Mouse (Mus musculus): ENCODE data around the gene 4933425L06Rik.

4933425L06Rik gene
- long read RNA-seq, experiment 1: 0 reads
- long read RNA-seq, experiment 2: 0 reads

DNA sequence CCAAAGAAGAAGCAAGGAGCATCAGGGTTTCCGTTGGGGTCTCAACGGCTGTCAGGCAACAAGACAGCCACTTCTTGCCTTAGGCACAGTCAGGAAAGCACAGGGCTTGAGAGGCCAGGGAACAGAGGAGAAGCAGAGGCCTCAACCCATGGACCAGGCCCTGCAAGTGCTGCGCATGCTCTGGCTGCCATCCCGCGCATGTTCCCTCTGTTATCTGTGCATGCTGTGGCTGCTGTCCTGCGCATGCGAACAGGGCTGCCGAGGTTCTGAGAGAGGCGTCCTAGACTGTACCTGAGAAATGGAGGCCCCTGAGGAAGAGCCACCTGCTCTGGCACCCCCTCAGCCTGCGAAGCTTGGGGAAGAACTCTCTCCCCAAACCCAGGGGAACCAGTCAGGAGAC lies at the start of gene 4933425L06Rik:
4933425L06Rik (plus strand) TSS at position 261 of the 400 bp plus-strand sequence.
- intact Hi-C loops (cut with DNase I): no loop called here

DNA sequence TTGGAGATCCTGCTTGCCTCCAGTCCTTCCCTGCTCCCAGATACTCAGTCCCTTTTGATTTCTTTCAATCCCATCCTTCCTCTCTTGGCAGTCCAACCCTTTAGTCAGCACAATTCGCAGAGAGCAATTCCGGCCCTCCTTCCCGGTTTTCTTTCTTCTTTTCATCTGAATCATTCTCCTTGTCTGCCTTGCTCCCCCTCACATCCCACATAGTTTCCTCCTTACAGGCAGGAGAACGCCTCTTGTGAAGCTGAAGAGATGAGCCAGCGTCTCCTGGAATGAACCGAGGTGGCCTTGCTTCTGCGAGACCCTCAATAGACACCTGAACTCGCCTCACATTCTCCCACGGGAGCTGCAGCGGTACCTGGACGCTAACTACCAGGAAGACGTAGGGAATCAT lies 44.1 kb upstream of the 4933425L06Rik start:
- intact Hi-C loops (cut with DNase I): no loop called here

DNA sequence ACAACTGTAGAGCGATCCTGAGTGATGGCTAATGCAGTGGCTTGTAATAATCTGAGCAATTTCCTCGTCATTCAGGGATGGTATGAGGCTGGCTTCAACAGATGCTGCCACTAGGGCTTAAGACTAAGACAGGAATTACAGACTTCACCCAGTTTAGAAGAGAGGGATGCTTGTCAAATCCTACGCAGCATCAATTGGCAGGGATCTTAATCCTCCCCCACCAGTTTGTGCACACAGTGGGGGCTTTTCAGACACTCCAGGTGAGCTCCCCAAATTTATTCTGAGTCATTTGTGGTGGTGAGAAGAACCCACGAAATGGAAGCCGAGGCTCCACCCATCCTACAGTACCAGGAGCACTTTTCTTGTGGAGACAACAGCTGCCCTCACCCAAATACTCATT lies 43.6 kb upstream of the 4933425L06Rik start:
- intact Hi-C loops (cut with DNase I): no loop called here

DNA sequence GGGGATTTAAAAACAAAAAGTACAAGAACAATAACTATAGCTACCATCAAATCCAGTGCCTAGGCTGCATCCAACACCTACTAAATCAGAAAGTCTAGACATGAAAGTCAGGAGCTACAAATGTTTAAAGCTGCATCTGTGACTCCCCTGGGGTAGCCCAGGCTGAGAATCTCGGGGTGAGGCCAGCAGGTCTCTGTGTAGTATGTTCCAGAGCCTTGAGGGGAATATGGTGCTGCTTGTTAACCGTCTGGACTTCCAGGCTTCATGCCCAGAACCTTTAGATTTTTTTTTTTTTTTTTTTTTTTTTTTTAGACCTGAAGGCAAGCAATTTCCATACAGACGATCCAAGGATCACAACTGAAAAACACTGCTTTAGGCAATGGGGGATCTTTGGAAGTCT lies 38.0 kb upstream of the 4933425L06Rik start:
- intact Hi-C loops (cut with DNase I): no loop called here

DNA sequence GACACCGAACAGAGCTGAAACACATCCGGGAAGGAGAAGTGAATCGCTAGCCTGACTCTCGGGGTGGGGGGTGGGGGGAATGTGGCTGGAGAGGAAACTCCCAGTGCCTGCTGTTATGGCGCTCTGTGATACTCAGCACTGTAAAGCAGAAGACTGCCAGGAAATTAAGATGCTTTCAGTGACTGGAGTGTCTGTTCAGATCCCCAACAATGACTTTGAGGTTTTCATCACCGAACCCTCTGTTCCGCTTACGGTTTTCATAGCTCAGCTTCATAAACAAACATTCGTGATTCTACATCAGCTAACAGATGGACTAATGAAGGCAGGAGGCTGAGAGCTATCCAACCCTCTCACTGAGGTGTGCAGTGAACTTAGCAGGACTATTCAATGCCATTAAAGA lies 34.5 kb upstream of the 4933425L06Rik start:
- intact Hi-C loops (cut with DNase I): no loop called here

DNA sequence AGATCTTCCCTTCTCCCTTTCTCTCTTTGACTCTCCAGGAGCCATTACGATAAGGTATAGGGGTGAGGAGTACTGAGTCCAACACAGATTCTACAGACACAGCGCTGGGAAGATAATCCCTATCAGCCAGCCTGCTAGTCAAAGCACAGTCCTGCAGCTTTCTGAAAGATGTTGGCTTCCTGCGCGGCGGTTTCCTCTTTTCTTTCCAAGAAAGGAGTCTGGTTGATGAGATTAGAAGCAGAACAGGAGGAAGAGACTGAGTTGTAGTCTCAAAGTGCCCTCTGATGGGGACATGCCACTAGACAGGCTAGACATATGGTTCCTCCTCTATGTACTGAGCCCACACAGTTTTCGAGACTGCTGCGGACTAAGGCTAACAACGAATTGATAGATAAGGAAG lies 33.3 kb upstream of the 4933425L06Rik start:
- intact Hi-C loops (cut with DNase I): no loop called here

DNA sequence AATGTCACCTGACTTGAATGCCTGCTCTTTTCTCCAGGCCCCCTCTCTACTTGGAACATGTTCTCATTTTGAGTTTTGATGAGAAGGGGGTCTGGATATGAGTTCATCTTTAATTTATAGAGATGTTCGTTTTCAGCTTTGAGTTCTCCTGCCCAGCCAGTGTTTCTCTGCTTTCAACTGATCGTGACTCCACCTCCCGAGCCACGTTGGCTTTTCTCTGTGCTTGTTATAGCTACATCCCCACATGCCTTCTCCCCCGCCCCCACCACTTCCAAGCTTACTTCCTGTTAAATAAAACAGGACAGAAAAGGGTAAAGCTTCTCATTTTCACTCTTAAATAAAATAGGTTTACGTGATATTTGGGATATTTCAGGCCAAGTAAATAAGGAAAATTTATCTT lies 30.5 kb upstream of the 4933425L06Rik start:
- intact Hi-C loops (cut with DNase I): no loop called here

DNA sequence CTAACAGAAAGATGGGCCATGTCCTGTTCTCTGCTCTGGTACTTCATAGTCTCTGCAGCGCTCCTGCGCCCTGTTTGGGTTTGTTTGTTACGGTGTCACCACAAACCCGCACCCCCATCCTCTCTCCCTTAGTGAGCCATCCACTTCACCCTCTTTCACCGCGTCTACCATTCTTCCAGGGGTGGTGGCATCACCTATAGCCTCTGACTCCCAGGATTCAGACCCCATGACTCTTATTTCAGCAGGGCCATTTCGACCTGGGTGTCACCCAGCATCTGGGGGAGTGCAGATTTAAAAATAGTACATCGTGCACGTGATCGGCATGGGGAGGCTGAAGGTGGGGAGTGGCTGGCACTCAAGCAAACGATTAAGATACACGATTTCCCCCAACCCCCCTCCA lies 28.3 kb upstream of the 4933425L06Rik start:
- intact Hi-C loops (cut with DNase I): no loop called here

DNA sequence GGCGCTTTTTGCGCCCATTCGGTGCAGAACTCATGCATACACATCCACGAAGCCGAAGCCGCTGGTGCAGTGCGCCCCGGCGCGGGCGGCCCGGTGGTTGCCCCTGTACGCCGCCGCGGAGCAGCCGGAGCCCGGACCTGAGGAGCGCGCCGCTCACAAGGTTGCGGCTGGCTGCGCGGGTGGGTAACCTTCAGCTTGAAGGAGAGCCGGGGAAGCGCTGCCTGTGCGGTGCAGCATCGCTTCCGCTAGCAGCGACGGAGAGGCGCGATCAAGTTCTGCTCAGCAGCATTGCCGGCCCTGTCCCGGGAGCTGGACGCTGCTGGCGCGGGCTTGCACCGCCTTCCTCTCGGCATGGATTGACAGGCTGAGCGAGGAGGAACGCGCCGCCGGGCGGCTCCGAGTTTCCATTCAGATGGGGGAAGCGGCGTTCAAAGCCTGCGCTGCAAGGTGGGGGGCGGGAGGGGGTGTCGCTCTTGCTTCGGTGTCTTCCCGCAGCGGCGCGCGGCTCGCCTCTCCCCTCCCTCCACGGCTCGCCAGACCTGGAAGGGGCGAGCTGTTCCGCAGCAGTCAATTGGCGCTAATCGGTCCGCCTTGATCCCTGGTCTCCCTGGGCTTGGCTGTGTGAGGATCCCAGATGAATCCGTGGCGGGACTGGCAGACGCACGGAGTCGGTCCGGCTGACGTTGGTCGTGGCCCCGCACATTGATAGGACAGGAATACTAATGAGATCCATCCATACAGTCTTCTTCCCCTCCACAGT lies 27.6 kb upstream of the 4933425L06Rik start, which contains the start of gene Rgs7bp:
Rgs7bp (minus strand) TSS at position 750 of the 760 bp plus-strand sequence.
- intact Hi-C loops (cut with DNase I): no loop called here

DNA sequence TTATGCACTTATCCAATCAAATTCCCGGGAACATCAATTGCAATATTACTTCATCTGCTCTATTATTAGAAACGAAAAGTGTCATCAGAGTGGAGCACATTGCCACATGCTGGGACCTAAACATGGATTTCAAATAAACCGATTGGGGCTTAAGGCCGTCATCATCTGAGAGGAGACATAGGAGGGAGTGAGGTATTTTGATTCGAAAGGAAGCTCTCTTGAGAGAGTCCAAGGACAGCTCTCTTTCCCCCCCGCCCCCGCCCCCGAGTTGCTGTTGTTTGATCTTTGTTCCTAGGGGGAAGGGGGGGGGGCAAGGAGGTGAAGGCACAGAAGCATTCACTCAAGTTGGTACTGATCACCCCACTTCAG lies 27.0 kb upstream of the 4933425L06Rik start:
- intact Hi-C loops (cut with DNase I): no loop called here

DNA sequence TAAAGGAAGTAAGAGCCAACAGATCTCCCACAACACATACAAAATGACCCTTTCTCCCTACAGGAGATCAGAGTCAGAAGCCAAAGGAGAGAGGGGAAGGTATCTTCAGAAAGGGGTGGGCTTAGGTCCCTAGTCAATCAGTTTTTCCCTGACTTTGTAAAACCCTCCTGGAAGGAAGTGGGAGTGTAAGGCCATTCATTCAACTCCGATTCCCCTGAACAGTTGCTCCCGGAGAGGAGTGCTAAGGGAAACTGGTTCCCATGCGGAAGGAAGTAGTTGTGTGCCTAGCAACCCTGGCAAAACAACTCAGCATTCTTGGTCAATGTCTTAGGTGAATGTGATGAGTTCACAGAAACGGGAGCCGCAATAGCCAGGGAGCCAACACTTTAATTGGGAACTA lies 26.5 kb upstream of the 4933425L06Rik start:
- intact Hi-C loops (cut with DNase I): no loop called here

DNA sequence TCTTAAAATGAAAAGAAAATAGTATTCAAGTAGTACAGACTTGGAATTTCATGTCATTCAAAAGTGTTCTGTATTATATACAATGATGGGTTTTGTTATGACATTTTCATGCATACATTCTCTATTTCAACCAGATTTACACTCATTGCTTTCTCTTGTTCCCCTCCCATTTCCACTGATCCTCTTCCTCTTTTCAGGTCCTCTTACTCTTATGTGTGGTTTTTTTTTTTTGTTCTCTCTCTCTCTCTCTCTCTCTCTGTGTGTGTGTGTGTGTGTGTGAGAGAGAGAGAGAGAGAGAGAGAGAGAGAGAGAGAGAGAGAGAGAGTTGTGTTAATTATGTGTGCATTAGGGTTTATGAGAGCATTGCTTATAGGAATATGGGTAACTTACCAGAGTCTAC lies 15.8 kb upstream of the 4933425L06Rik start:
- intact Hi-C loops (cut with DNase I): no loop called here

DNA sequence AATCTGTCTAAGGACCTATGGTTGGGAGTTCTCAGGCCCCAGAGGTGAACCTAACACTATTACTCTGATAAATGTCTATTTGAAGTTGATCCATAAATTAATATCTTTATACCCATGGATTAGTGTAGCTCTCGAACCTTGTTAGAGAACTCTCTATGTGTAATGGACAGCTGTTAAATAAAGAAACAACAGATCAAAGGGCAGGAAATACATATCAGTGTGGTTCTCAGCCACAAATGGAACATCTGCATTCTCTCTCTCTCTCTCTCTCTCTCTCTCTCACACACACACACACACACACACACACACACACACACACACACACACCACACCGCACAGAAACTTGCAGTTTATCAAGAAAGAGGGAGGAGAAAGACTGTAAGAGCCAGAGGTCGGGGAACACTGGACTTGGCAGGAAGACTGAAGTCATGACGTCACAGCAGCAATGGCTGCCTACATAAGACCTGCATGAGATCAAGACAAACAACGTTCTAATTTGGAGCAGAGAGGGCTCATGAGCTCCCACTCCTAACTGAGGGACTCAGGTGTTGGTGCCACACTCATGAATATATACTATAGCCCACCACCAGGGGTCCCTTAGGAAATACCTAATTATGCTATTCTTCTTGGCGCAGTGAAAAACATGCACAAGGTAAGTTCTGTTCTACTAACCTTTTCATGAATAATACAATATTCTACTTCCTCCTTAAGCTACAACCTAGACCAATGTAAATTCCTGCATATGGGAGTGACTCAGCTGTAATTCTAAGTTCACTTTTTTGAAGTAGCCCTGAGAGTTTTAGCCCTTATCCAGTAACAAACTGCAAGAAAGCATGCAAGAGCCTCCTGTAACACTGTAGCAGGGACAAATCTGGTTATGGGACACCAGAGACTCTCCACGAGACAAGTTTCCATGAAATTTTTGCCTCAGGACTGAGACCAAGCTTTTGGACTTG lies 14.8 kb upstream of the 4933425L06Rik start:
- intact Hi-C loops (cut with DNase I): no loop called here

DNA sequence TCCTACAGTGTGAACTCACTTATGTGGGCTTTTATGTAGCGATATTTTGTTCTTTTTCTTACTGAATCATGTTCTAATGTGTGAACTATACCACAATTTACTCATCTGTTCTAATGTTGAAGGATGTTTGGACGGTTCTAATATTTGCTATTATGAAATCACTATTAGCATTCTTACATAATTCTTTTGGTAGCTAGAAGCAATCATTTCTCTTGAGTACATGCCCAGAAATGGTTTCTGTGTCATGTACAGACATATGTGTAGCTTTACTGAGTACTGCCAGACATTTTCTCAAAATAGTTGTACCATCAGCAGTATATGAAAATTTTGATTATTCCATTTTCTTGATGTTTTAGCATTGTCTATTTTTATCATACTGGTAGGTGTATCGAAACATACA lies 7.4 kb downstream of the 4933425L06Rik start:
- intact Hi-C loops (cut with DNase I): no loop called here

DNA sequence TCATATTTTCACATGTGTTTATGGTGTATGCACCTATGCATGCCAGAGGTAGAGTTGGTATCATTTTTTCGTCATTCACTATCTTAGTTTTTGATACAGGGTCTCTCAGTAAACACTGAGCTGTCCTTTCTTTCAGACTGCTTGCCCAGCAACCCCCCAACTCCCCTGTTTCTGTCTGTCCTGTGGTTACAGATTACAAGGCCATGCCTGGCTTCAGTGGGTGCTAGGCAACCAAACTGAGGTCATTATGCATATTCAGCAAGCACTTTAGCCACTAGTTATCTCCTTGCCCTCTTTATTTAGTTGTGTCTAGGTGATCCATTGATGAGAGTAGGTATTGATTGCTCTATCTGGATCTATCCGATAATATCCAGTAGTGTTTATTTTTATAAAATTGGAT lies 14.4 kb downstream of the 4933425L06Rik start:
- intact Hi-C loops (cut with DNase I): no loop called here

DNA sequence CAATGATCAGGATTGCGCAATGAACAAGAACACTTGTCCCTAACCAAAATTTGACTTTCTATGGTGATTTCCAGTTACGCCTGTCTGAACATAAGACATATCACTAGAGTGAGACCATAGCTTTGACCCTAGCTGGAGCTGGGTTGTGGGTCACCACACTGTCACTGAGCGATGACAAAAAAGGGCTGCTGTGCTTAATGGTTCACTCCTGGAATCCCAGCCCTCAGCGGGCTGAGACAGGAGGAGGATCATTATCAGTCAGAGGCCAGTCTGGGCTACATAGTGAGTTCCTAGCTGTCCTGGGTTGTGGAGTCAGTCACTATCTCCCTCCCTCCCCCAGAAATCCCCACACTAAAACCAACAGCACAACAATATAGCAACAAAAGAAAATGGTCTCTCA lies 18.8 kb downstream of the 4933425L06Rik start:
- intact Hi-C loops (cut with DNase I): no loop called here

DNA sequence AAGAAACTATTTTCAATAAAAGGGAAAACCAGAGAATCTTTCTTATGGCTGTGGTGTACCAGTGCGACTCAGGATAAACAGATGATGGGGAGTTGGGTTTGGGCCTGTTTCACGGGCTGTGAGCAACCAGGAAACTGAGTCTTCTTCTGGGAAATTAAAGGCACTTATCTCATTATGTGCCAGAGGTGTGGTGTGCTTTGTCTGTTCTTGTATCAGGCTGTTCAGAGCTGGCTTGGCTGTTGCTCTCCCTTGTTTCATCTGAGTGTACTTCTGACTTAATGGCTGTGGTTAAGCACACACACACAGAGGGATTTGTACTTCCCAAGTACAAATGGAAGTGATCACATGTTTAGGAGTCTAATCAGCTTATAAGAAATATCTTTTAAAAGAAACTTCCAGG lies 22.5 kb downstream of the 4933425L06Rik start:
- intact Hi-C loops (cut with DNase I): no loop called here

DNA sequence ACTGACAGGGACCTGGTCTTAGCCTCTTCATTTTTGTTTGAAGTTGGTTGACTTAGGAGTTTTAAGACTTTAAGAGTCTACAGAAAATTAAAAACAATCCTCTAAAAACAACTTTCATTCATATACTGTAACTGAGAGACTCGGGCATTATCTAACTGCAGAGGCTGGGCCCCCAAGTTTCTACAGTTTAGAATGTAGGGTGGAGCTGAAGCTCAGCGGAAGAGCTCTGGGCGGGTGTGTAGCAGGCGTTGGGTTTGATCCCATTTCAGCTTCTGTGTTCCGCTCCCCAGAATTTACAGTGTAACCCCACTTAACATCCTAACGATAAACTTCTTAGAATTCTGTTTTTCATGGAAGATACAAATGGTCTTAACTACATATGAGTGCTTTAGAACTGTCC lies 29.7 kb downstream of the 4933425L06Rik start:
- intact Hi-C loops (cut with DNase I): no loop called here

DNA sequence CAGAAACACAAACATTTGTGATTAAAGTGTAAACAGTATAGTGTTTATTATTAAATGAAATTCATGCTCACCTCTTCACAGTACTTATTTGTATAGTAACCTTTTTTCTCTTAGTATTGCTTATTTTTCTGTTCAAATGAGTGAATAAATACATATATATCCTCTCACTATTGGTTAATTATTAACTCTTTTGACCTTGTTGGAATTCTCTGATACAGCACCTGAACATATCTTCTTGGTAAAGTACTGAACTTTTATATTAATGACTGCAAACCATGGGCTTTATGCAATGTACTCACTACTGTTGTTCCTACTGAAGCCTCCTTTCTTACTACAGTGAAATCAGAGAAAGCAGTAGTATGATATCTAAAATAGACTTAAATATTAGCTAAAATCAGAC lies 39.7 kb downstream of the 4933425L06Rik start:
- intact Hi-C loops (cut with DNase I): no loop called here

DNA sequence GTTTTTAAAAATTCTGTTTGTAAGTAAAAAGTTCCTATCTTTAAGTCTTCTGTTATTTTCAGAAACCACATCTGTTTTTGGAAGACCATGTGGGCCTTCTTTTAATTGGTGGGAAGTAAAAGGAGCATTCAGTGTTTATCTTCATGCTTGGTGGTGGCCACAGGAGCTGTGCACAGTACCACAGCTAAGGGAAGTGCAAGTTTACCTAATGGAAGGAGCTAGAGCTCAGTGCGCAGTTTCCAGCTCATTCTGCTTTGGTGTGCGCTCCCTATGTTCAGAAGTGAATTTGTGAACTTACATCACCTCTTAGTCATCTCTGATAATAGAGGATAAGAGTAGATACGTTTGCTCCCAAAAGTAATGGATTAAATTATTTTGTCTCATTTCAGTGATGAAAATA lies 40.2 kb downstream of the 4933425L06Rik start:
- intact Hi-C loops (cut with DNase I): no loop called here

DNA sequence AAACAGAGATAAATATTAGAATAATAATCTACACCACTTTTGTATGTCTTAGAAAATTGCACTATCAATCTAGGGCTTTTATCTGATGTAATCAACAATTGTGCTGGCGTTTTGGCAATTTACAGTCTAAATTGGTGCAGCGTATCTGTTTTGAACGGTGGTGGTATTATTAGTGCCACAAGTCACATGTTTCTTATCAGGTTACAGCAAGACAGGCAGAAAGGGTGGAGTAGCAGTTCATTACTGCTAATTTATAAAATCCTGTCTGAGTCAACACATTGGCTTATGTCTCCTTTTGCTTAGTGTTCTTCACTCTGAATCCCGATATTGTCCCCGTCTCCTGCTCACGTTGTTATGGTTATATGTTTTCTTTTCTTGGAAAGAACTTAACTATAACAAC lies 48.2 kb downstream of the 4933425L06Rik start:
- intact Hi-C loops (cut with DNase I): no loop called here

DNA sequence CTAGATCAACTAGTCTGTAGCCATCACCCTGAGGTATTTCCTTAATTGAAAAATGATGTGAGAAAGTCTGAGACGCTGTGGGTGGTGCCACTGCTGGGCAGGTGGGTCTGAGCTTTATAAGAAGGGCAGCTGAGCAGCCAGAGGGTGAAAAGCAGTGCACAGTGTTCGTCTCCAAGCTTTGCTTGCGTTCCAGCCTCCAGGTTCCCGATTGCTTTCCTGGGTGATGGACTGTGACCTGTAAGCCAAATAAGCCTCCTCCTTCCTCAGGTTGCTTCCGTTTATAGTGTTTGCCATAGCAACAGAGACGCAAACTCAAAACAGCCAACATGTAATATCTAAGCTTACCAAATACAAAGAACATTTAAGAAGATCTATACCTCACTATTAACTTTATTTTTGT lies 50.4 kb downstream of the 4933425L06Rik start:
- intact Hi-C loops (cut with DNase I): no loop called here
